Mouse (Mus musculus) myocyte (in vitro differentiated cells): ENCODE results near the gene Gins3. TPM values are rescaled to one million over a fixed set of nuclear protein-coding genes. Genes with fewer than 3 reads are reported as not detected.
A peak's percentile ranks its signal among the peaks of the same experiment; 100 is the strongest.

Source experiments
- H3K27me3 ChIP-seq: one replicate; pipeline ENCODE4 v1.6.1; 2011; ENCODE audit not compliant: control insufficient read depth, insufficient read depth, insufficient read length
- H3K36me3 ChIP-seq: one replicate; pipeline ENCODE4 v1.6.1; 2011; ENCODE audit not compliant: control insufficient read depth, insufficient read depth
- H3K4me2 ChIP-seq: one replicate; pipeline ENCODE4 v1.6.1; 2011; ENCODE audit warnings: low read depth, control low read depth
- H3K4me3 ChIP-seq: one replicate; pipeline ENCODE4 v1.5.1; 2011; ENCODE audit warnings: mild to moderate bottlenecking, control low read depth, moderate library complexity
- H3K79me2 ChIP-seq: one replicate; pipeline ENCODE4 v1.6.1; 2011; ENCODE audit not compliant: control insufficient read depth, insufficient read depth
- H3ac ChIP-seq: one replicate; pipeline ENCODE4 v1.6.1; 2011; ENCODE audit not compliant: control insufficient read depth, insufficient read length
- CEBPB ChIP-seq: IDR thresholded peaks from 2 replicates; pipeline ENCODE4 v1.6.1; 2011; ENCODE audit warnings: mild to moderate bottlenecking, moderate library complexity; ENCODE audit not compliant: poor library complexity, insufficient read depth, severe bottlenecking
- E2F4 ChIP-seq: IDR thresholded peaks from one replicate; pipeline ENCODE4 v1.6.1; 2011; ENCODE audit warnings: mild to moderate bottlenecking, control low read depth, moderate library complexity; ENCODE audit not compliant: insufficient read depth
- MAX ChIP-seq: IDR thresholded peaks from one replicate; pipeline ENCODE4 v1.6.1; 2011; ENCODE audit warnings: low read depth, mild to moderate bottlenecking, control low read depth
- MYOD1 ChIP-seq, 3 experiments: IDR thresholded peaks; one replicate each; pipeline ENCODE4 v1.6.1; 2011; ENCODE audit warnings: control low read depth in 2 of 3, low read depth in 2 of 3, mild to moderate bottlenecking in 2 of 3, moderate library complexity in 1 of 3; ENCODE audit not compliant: insufficient read length in 2 of 3, control insufficient read depth in 1 of 3
- MYOG ChIP-seq, 3 experiments: IDR thresholded peaks; one replicate each; pipeline ENCODE4 v1.6.1; 2011; ENCODE audit warnings: control low read depth in 2 of 3, low read depth in 2 of 3, mild to moderate bottlenecking in 2 of 3; ENCODE audit not compliant: insufficient read length in 2 of 3, control insufficient read depth in 1 of 3, insufficient read depth in 1 of 3
- POLR2A ChIP-seq: IDR thresholded peaks from one replicate; pipeline ENCODE4 v1.6.1; 2011; ENCODE audit warnings: low read depth, mild to moderate bottlenecking, control low read depth, moderate library complexity; ENCODE audit not compliant: insufficient read length
- POLR2AphosphoS2 ChIP-seq: IDR thresholded peaks from one replicate; pipeline ENCODE4 v1.6.1; 2011; ENCODE audit warnings: low read depth, control low read depth; ENCODE audit not compliant: insufficient read length
- REST ChIP-seq: IDR thresholded peaks from one replicate; pipeline ENCODE4 v1.6.1; 2011; ENCODE audit warnings: mild to moderate bottlenecking, control low read depth, moderate library complexity; ENCODE audit not compliant: insufficient read depth, insufficient read length
- SRF ChIP-seq: IDR thresholded peaks from one replicate; pipeline ENCODE4 v1.6.1; 2011; ENCODE audit warnings: low read depth; ENCODE audit not compliant: control insufficient read depth, insufficient read length
- TCF12 ChIP-seq: IDR thresholded peaks from one replicate; pipeline ENCODE4 v1.6.1; 2011; ENCODE audit warnings: mild to moderate bottlenecking, control low read depth; ENCODE audit not compliant: poor library complexity, insufficient read depth, severe bottlenecking
- TCF3 ChIP-seq: IDR thresholded peaks from one replicate; pipeline ENCODE4 v1.6.1; 2011; ENCODE audit warnings: low read depth, control low read depth; ENCODE audit not compliant: insufficient read length
- USF1 ChIP-seq: IDR thresholded peaks from one replicate; pipeline ENCODE4 v1.6.1; 2011; ENCODE audit warnings: low read depth, mild to moderate bottlenecking, control low read depth, moderate library complexity
- polyA plus RNA-seq: library from polyadenylated mRNA; unstranded; fragments of >200 nt; fragmentation: generic; extraction: Trizol; gene quantifications from one replicate; pipeline ENCODE4 v1.2.1, GENCODE M21; 2012; ENCODE audit warnings: missing spikeins

Gins3 gene
- polyA plus RNA-seq, 1 experiment: 2.0 TPM

- H3K79me2 ChIP-seq: no peaks in the 10 kb centered on the region
- H3ac ChIP-seq: no peak overlapping the region
- no peaks in the 10 kb centered on the region for H3K36me3 ChIP-seq
- no peaks in the 10 kb centered on the region for H3K27me3 ChIP-seq
- no peak for TF ChIP-seq SRF
- no peak for TF ChIP-seq REST
- no peak for TF ChIP-seq E2F4
- no peak for TF ChIP-seq USF1
- no peak for TF ChIP-seq TCF3
- no peak for TF ChIP-seq CEBPB
- TF ChIP-seq POLR2A: no peak
- TF ChIP-seq MYOD1 (IDR thresholded peaks at IDR 0.05; ENCODE audit: control insufficient read depth in 1 of 3, insufficient read length in 2 of 3, low read depth in 2 of 3): no peak
- no peak for TF ChIP-seq MYOG (IDR thresholded peaks at IDR 0.05; ENCODE audit: control insufficient read depth in 1 of 3, insufficient read depth in 1 of 3, insufficient read length in 2 of 3, low read depth in 2 of 3)
- no peak for TF ChIP-seq MAX
- TF ChIP-seq POLR2AphosphoS2: no peak
- no peak for TF ChIP-seq TCF12
- H3K4me2 ChIP-seq: no peak overlapping the region
- H3K4me3 ChIP-seq: no peak overlapping the region
Measured at GRCm38 (mm10) chr8:95668163-95668958, 35.1 kb downstream of the Gins3 start.

DNA sequence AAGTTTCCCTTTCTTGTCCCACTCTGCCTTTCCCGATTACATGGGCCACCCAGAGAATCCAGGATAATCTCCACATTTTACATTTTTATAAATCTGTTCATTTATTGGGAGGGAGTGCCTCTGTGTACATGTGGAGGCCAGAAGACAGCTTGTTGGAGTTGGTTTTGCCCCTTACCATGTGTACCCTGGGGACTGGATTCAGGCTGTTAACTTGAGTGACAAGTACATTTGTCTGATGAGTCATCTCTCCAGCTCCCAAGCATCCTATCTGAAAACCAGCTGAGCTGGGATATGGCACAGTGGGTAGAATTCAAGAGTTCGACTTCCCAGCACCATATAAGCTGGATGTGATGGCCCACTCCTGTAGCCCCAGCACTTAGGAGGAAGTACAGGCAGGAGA lies 36.7 kb downstream of the Gins3 start:
- Histone ChIP-seq H3K27me3 (no peaks in the 10 kb centered on the region), H3ac (no peak overlapping the region), H3K79me2 (no peaks in the 10 kb centered on the region), H3K36me3 (no peaks in the 10 kb centered on the region), H3K4me3 (no peak overlapping the region), H3K4me2 (peak overlapping the region; percentile 20)
- TF ChIP-seq TCF3 (no peak), POLR2AphosphoS2 (no peak), MYOG (IDR thresholded peaks at IDR 0.05; ENCODE audit: control insufficient read depth in 1 of 3, insufficient read depth in 1 of 3, insufficient read length in 2 of 3, low read depth in 2 of 3) (peak in 2 of 3 experiments; percentile 32 to 41), REST (no peak), SRF (no peak), POLR2A (no peak), MAX (no peak), CEBPB (no peak), MYOD1 (IDR thresholded peaks at IDR 0.05; ENCODE audit: control insufficient read depth in 1 of 3, insufficient read length in 2 of 3, low read depth in 2 of 3) (peak; percentile 24 to 87 (median 87)), USF1 (no peak), TCF12 (peak; percentile 56), E2F4 (no peak)

GRCm38 (mm10) chr8:95671861-95672260 lies 38.6 kb downstream of the Gins3 start:
- Histone ChIP-seq H3K79me2 (no peaks in the 10 kb centered on the region), H3K27me3 (no peaks in the 10 kb centered on the region), H3K4me3 (no peak overlapping the region), H3K36me3 (no peaks in the 10 kb centered on the region), H3ac (no peak overlapping the region), H3K4me2 (no peak overlapping the region)
- TF ChIP-seq SRF (no peak), USF1 (no peak), MYOG (IDR thresholded peaks at IDR 0.05; ENCODE audit: control insufficient read depth in 1 of 3, insufficient read depth in 1 of 3, insufficient read length in 2 of 3, low read depth in 2 of 3) (no peak)

DNA sequence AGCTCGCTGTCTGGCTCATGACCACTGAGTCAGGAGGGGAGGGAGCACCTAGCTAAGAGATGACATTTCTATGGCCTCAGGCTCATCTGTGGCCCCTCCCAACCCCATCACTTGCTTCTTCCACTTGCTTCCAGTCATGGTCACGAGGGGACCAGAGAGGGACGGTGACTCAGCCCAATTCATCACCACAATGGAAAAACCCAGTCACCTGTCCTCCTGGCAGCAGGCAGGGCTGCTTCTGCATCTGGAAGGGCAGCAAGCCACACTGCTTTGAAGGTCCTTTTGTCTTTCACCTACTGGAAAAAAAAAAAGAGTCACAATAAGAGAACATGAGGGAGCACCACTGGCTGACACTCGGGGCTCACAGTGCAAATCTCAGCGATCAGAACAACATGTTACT lies 39.6 kb downstream of the Gins3 start:
- no peak for TF ChIP-seq MAX
- peak; percentile 23 to 90 (median 68) for TF ChIP-seq MYOD1 (IDR thresholded peaks at IDR 0.05; ENCODE audit: control insufficient read depth in 1 of 3, insufficient read length in 2 of 3, low read depth in 2 of 3)
- peak; percentile 59 for TF ChIP-seq USF1
- TF ChIP-seq SRF: no peak
- peak in 2 of 3 experiments; percentile 11 to 62 for TF ChIP-seq MYOG (IDR thresholded peaks at IDR 0.05; ENCODE audit: control insufficient read depth in 1 of 3, insufficient read depth in 1 of 3, insufficient read length in 2 of 3, low read depth in 2 of 3)
- TF ChIP-seq TCF12: no peak
- TF ChIP-seq TCF3: no peak
- no peak for TF ChIP-seq E2F4
- TF ChIP-seq REST: no peak
- Histone ChIP-seq H3K4me3 (no peak overlapping the region), H3K4me2 (peak overlapping the region; percentile 31), H3K79me2 (no peaks in the 10 kb centered on the region), H3ac (no peak overlapping the region), H3K36me3 (no peaks in the 10 kb centered on the region), H3K27me3 (no peaks in the 10 kb centered on the region)

GRCm38 (mm10) chr8:95676631-95677030 lies 43.4 kb downstream of the Gins3 start, which contains the start of gene Ndrg4:
Gene Ndrg4 (plus strand): TSS chr8:95676980.
- Histone ChIP-seq H3K4me2 (peak within 1 kb of the TSS; percentile 73), H3K36me3 (no peaks in the 10 kb centered on the region), H3ac (peak within 1 kb of the TSS; percentile 6), H3K79me2 (peaks cover 3% of the 10 kb centered on the region), H3K4me3 (peak within 1 kb of the TSS; percentile 32), H3K27me3 (no peaks in the 10 kb centered on the region)
- TF ChIP-seq CEBPB (no peak), MYOD1 (IDR thresholded peaks at IDR 0.05; ENCODE audit: control insufficient read depth in 1 of 3, insufficient read length in 2 of 3, low read depth in 2 of 3) (no peak), REST (no peak), MAX (no peak), TCF3 (no peak), USF1 (no peak), POLR2A (no peak), SRF (no peak)
